Mouse (Mus musculus): ENCODE measurements around the gene Gabpb2.

DNA sequence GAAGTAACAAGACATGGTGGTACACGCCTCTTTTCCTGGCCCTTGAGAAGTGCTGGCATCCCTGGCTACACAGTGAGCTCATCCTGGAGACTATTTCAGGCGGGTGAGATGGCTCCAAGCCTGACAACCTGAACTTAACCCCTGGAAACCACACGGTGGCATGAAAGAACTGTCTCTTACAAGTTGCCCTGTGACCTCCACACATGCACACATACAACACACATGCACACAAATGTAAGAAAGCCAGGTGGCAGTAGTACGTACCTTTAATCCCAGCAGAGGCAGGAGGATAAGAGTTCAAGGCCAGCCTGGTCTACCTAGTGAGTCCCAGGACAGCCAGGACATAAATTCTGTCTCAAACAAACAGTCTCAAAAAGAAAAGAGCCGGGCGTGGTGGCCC, 21.3 kb upstream of the Gabpb2 start:
- no peak for TF ChIP-seq CTCF (IDR thresholded peaks at IDR 0.05; ENCODE audit: borderline replicate concordance, insufficient read depth, low read length)
- TF ChIP-seq POLR2A (IDR thresholded peaks at IDR 0.05; ENCODE audit: low read depth, low read length) = no peak

Measured in embryonic fibroblast, embryonic 13.5 days (primary cell).